Mouse (Mus musculus) embryonic facial prominence, embryonic 10.5 days (tissue): ENCODE measurements at regions not wholly inside any gene's neighbourhood (a gene's known extent, or its start where the extent isn't known, plus 50 kb on each side); places are given as distances from the start of the nearest gene placed in this dataset.

Source experiments
- DNase-seq: peaks from one replicate; pipeline ENCODE4 v3.0.0-alpha.2; 2017; ENCODE audit warnings: low spot score
- H3K27ac ChIP-seq: fragments of 300-500 bp; sonication (generic); replicated peaks from 2 replicates; pipeline ENCODE4 v1.5.1; 2016; ENCODE audit warnings: mild to moderate bottlenecking
- H3K27me3 ChIP-seq: fragments of 300-500 bp; sonication (generic); replicated peaks from 2 replicates; pipeline ENCODE4 v1.6.1; 2016; ENCODE audit warnings: low read depth, mild to moderate bottlenecking; ENCODE audit not compliant: poor library complexity, severe bottlenecking
- H3K36me3 ChIP-seq: fragments of 300-500 bp; sonication (generic); replicated peaks from 2 replicates; pipeline ENCODE4 v1.6.1; 2016; ENCODE audit warnings: mild to moderate bottlenecking, moderate library complexity
- H3K4me1 ChIP-seq: fragments of 300-500 bp; sonication (generic); 2 replicates; pipeline ENCODE4 v1.6.1; 2016
- H3K4me3 ChIP-seq: fragments of 300-500 bp; sonication (generic); 2 replicates; pipeline ENCODE4 v1.5.1; 2016; ENCODE audit warnings: mild to moderate bottlenecking, moderate library complexity
- H3K9me3 ChIP-seq: fragments of 300-500 bp; sonication (generic); 2 replicates; pipeline ENCODE4 v1.6.1; 2016; ENCODE audit warnings: mild to moderate bottlenecking
- WGBS: fragments of 180-500 bp; shearing (Covaris S2); methylation state at CpG from one replicate; pipeline ENCODE4 v1.1.7; 2016; 5-methylcytosine and 5-hydroxymethylcytosine counted together

DNA sequence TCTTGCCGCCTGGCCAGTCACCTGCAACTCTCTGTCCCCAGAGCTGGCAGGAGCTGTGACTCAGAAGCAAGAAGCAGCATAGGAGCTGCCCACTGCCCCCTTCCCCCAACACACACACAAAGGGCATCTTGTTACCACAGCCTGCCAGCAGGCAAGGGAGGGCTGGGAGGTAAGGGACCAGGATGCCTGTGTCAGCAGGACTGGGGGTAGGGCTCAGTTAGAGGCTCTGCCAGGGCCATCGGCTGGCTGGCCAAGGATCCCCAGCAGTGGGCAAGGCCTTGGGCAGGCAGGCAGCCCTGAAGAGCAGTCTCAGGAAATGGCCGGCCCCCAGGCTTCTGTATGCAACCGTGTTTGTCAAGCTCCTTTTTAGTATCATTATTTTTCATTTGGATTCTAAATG, 87.3 kb upstream of the Zmiz1 start:
- Histone ChIP-seq H3K27ac (peak overlapping the region; percentile 77), H3K36me3 (peaks cover 8% of the 10 kb centered on the region; the same call in 1 of the 2 replicates), H3K4me3 (no peak overlapping the region), H3K4me1 (peaks cover 28% of the 10 kb centered on the region), H3K9me3 (peaks cover 5% of the 10 kb centered on the region; the same call in 1 of the 2 replicates), H3K27me3 (no peaks in the 10 kb centered on the region)
- peak; percentile 55 for DNase-seq
- WGBS, result 45% methylated on average over 4 of the region's 4 CpGs

DNA sequence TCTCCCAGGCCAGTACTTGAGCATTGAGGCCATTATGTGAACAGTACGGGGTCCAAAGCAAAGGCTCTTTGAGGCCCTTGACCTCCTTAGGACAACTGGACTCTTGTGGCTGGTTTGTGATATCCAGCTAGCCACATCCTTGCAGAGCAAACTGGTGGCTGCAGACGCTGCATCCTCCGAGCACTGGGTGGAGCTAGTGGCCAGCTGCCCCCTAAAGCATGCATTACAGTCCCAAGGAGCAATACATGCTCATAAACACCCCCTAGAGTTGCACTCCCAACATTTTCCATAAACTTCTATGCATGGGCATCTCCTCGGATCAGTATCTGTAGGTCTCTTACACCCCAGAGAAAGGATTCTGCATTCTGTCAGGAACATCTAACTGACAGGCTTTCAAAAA, 86.4 kb upstream of the Zmiz1 start:
- Histone ChIP-seq H3K4me1 (peaks cover 38% of the 10 kb centered on the region), H3K36me3 (peaks cover 8% of the 10 kb centered on the region; the same call in 1 of the 2 replicates), H3K4me3 (no peak overlapping the region), H3K9me3 (peaks cover 5% of the 10 kb centered on the region; the same call in 1 of the 2 replicates), H3K27me3 (no peaks in the 10 kb centered on the region), H3K27ac (peak overlapping the region; percentile 77; the same call in 1 of the 2 replicates)
- no peak for DNase-seq
- 56% methylated on average over 4 of the region's 4 CpGs for WGBS

DNA sequence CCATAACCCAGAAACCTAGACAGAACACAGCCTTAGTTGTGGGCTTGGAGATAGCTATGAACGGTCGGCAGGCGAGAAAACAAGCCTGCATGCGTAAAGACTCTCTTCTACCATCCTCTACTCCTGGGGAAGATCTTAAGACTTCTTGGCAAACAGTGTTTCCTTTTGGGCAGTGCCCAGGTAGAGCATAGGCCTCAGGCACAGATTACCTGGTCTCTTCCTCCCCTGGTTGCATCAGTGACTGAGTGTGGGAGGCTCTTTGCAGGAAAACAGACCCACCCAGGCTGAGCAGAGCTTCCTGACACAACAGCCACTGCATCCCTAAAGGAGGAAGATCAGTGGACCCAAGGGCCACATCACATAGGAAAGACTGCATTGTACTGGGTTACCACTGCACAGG, 85.8 kb upstream of the Zmiz1 start:
- H3K27ac ChIP-seq, result 0 out of 2 replicates have a peak overlapping the region, but pooled peaks have one; percentile 45

DNA sequence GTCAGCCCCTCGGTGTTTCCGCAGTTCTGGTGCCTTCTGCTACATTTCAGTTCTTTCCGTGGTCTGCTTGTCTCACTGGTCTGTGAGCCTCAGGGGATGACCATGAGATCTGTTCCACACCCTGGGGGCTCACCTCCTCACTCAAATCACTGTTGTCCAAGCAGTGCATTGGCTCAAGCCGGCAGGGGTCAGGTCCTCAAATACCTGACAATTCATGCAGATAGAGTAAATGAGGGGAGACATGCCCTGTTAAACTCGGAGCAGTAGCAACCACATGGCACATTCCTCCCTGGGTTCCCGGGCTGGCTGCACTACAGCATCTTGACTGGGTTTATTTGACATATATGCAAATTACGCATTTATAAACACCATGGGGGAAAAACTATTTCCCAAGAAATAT, 84.0 kb upstream of the Zmiz1 start:
- Histone ChIP-seq H3K4me3 (no peak overlapping the region), H3K27me3 (no peaks in the 10 kb centered on the region), H3K4me1 (peaks cover 62% of the 10 kb centered on the region), H3K9me3 (no peaks in the 10 kb centered on the region), H3K36me3 (no peaks in the 10 kb centered on the region), H3K27ac (peak overlapping the region; percentile 41; the same call in 1 of the 2 replicates)
- 72% methylated on average over 7 of the region's 7 CpGs for WGBS
- no peak for DNase-seq

More for the DNA sequence above, 85.8 kb upstream of the Zmiz1 start:
- Histone ChIP-seq H3K4me3 (no peak overlapping the region), H3K27me3 (no peaks in the 10 kb centered on the region), H3K9me3 (peaks cover 5% of the 10 kb centered on the region; the same call in 1 of the 2 replicates), H3K4me1 (peaks cover 43% of the 10 kb centered on the region), H3K36me3 (peaks cover 8% of the 10 kb centered on the region; the same call in 1 of the 2 replicates)
- 95% methylated on average over 4 of the region's 4 CpGs for WGBS
- no peak for DNase-seq

DNA sequence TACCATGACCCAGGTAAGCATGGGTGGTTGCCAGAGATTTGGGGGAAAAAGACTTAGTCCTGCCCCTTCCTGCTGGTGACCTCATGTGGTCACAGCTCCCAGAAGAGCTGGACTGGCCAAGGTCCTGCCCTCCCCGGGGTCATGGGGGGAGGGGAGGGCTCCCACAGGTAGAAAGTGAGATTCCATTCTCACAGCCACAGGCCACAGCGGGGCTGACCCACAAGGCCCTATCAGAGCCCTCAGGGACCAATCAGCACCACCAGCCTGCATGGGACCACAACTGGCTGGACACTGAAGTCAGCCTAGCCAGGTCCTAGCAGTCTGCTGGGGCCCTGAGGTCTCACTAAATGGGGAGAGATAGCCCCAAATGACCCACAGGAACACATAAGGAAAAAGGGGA, 81.9 kb upstream of the Zmiz1 start:
- Histone ChIP-seq H3K27ac (peak overlapping the region; percentile 100), H3K4me1 (peaks cover 42% of the 10 kb centered on the region), H3K36me3 (no peaks in the 10 kb centered on the region), H3K27me3 (no peaks in the 10 kb centered on the region), H3K4me3 (peak overlapping the region; percentile 59), H3K9me3 (no peaks in the 10 kb centered on the region)
- 35% methylated on average over 2 of the region's 2 CpGs for WGBS
- no peak for DNase-seq

DNA sequence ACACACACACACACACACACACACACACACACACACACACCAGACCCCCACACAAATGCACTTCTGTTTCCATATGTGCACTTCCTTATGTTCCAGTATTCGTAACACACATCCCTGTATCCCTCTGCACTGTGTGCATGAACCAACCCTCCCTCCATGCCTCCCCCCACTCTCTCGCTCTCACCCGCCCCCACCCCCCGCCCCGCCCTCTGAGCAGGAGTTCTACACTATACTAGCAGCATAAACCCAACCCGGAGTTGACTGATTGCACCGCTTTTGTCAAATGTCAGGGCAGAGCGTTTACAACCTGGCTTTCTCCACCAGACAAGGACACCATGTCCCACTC, 81.5 kb upstream of the Zmiz1 start:
- peak; percentile 77 for DNase-seq
- Histone ChIP-seq H3K4me1 (peaks cover 41% of the 10 kb centered on the region), H3K9me3 (no peaks in the 10 kb centered on the region), H3K27ac (peak overlapping the region; percentile 100), H3K4me3 (peak overlapping the region; percentile 59), H3K36me3 (no peaks in the 10 kb centered on the region), H3K27me3 (no peaks in the 10 kb centered on the region)
- WGBS, result 4% methylated on average over 8 of the region's 8 CpGs

DNA sequence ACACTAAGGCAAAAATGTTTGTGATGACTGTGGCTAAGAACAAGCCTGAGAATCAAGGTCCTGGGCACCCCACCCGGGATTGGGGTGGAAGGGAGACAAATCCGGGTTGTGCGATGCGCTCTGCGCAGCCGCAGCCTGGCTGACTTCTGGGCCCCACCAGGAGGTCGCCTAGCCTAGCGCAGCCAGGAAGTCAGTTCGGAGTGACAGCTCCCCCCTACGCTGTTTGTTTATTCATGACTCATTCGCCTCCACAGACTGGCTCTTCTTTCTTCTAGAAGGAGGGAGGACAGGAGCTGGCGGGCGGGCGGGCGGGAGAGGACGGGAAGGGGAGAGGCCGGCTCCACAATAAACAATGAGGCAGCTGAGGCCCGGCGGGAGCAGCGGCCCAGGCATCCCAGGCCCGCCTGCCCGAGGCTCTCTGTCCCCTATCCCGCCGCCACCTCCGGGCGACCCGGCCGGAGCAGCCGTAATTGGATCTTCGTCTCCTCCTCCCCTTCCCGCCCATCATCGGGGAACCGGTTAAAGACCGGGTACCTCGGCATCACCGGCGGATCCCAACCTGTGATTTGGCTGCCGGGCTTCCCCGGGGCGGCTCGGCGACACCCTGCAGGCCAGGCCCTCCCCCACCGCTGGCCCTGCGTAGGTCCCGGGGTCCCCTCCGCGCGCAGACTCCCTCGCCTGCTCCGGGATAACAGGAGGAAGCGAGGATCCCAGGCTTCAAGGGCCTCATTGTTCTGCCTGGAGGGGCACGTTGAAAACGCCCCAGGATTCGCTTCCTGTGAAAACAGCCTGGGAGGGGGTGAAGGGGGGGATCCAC, 80.9 kb upstream of the Zmiz1 start:
- peak; percentile 90 for DNase-seq
- Histone ChIP-seq H3K36me3 (no peaks in the 10 kb centered on the region), H3K27ac (peak overlapping the region; percentile 100), H3K4me3 (peak overlapping the region; percentile 59), H3K9me3 (no peaks in the 10 kb centered on the region), H3K4me1 (peaks cover 45% of the 10 kb centered on the region), H3K27me3 (no peaks in the 10 kb centered on the region)
- WGBS, result under 1% methylated on average over 54 of the region's 54 CpGs

DNA sequence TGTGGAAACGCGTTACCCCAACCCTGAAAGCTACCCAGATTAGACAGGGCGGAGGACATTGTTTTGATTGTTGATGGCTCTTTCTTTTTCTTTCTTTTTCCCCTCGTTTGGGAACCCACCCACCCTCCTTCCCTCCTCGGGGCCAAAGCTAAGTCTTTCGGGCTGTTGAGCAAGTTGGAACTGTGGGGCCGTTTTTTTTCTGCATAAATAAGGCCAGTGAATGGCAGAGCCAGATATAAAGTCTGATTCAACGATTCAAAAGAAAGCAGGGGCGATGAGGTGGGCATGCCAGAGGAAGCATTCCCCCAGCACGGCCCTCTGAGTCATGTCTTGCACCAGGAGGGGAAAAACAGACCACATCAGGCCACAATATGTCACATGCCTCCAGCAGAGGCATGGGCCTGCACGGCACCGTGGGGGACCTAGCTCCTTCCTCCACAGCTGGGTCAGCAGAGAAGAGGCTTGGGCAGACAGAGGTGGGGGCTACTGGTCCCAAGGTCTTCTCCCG, 80.2 kb upstream of the Zmiz1 start:
- WGBS, result 4% methylated on average over 13 of the region's 13 CpGs
- H3K4me3 ChIP-seq, result peak overlapping the region; percentile 59
- H3K27ac ChIP-seq, result peak overlapping the region; percentile 100
- H3K4me1 ChIP-seq, result peaks cover 51% of the 10 kb centered on the region
- DNase-seq, result peak; percentile 59
- no peaks in the 10 kb centered on the region for H3K27me3 ChIP-seq
- H3K9me3 ChIP-seq, result no peaks in the 10 kb centered on the region
- H3K36me3 ChIP-seq, result no peaks in the 10 kb centered on the region

DNA sequence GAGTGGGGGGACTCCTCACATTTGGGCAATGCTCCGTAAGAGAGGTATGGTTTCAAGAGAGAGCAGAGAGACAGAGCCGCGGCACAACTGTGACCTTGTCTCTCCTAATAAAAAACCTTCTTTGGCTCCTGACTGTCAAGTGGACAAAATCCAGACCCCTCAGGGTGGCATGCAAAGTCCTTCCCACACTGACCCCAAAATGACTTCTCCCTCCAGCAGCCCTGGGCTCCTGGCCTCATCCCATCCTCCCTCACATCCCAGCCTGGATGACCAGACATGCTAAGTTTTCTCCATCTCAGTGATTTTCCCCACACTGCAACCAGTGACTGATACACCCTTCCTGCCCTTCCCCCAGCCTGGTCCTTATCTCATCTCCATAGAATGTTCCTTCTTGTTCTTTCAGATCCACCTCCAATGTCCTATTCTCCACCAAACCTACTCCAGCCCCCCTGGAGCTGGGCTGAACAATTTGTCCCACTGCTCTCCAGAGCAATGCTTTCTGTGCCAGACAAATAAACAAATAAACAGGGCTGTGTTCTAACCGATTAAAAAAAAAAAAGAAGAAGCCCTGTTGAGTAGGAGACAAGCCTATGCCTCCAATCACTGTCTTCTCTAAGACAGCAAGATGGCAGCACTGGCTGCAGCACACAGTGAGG, 75.7 kb upstream of the Zmiz1 start:
- WGBS, result 82% methylated on average over 4 of the region's 4 CpGs
- peaks cover 48% of the 10 kb centered on the region for H3K4me1 ChIP-seq
- H3K4me3 ChIP-seq, result no peak overlapping the region
- no peaks in the 10 kb centered on the region for H3K9me3 ChIP-seq
- H3K27me3 ChIP-seq, result peaks cover 7% of the 10 kb centered on the region
- DNase-seq, result no peak
- peak overlapping the region; percentile 45; the same call in 1 of the 2 replicates for H3K27ac ChIP-seq
- H3K36me3 ChIP-seq, result no peaks in the 10 kb centered on the region

DNA sequence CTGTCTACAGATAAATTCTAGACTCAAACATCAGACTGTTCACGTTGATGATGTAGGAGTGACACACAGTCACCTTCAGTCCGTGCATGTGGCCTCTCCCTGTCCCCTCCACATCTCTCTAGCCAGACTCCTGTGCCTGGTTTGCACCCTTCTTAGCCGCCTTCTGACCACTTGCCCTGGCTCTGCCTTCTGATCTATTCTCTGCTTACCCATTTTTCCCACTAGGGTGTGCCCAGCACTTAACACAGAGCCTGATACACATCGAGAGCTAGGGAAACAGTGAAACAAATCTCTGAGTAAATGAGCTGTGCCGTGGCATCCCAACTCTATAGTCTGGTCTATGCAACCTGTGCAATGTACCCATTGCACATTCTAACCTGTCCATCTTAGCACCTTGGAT, 73.3 kb upstream of the Zmiz1 start:
- DNase-seq, result no peak
- Histone ChIP-seq H3K9me3 (no peaks in the 10 kb centered on the region), H3K36me3 (no peaks in the 10 kb centered on the region), H3K27ac (no peak overlapping the region), H3K4me1 (peaks cover 43% of the 10 kb centered on the region), H3K4me3 (no peak overlapping the region), H3K27me3 (peaks cover 7% of the 10 kb centered on the region)
- WGBS, result 69% methylated on average over 5 of the region's 5 CpGs

DNA sequence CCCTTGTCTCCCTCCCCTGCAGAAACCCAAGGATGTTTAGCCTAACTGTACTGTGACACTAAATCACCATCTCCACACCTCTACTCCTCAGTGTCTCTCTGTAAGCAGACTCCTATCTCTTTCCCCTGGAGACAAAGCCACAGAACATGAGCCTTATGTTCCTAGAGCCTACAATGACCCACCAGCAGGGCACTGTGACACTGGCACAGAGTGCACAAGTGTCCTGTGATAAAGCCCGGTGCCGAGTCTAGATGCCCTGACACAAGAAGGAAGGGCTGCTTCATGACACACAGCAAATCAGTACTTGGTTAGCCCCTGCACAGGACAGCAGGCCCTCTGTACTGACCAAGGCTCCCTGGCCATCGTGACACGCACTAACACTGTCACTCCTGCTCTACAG, 71.2 kb upstream of the Zmiz1 start:
- H3K4me1 ChIP-seq, result peaks cover 37% of the 10 kb centered on the region
- H3K36me3 ChIP-seq, result no peaks in the 10 kb centered on the region
- no peaks in the 10 kb centered on the region for H3K9me3 ChIP-seq
- WGBS, result 92% methylated on average over 4 of the region's 4 CpGs
- DNase-seq, result no peak
- H3K4me3 ChIP-seq, result no peak overlapping the region
- peaks cover 11% of the 10 kb centered on the region for H3K27me3 ChIP-seq
- H3K27ac ChIP-seq, result no peak overlapping the region; the same call in 1 of the 2 replicates

DNA sequence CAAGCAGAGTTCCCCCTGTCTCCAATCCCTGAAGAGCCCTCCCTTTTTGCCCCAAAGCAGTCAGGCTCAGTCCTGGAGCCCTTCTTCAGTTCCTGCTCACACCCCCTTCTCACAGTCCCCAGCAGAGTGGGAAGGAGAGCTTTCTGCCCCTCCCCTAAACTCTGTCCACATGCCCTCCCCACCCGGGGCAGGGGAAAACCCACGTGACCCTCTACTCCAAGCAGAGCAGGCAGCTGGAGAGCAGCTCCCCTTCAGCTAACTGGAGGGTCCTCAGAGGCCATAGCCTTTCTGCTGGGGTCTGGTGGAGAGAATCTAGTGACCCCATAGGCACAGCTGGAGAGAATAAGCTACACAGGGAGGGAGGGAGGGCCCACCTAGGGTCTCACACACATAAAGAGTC, 69.7 kb upstream of the Zmiz1 start:
- Histone ChIP-seq H3K4me1 (peaks cover 25% of the 10 kb centered on the region), H3K27ac (peak overlapping the region; percentile 62), H3K27me3 (peaks cover 11% of the 10 kb centered on the region), H3K4me3 (no peak overlapping the region), H3K9me3 (no peaks in the 10 kb centered on the region), H3K36me3 (no peaks in the 10 kb centered on the region)
- 4% methylated on average over 2 of the region's 2 CpGs for WGBS
- peak; percentile 50 for DNase-seq
